Mouse (Mus musculus) small intestine, adult 2 months (tissue): ENCODE measurements around the gene Mrpl12.

Experiments
- CTCF ChIP-seq: fragments of 200-500 bp; IDR thresholded peaks from 2 replicates; pipeline ENCODE4 v1.5.1; 2012; ENCODE audit warnings: low read depth, mild to moderate bottlenecking, control low read depth, inconsistent platforms, low read length, moderate library complexity, mixed read lengths; ENCODE audit not compliant: insufficient replicate concordance, insufficient read length; ENCODE audit errors: extremely low read depth
- POLR2A ChIP-seq: fragments of 200-500 bp; IDR thresholded peaks from 2 replicates; pipeline ENCODE4 v1.6.1; 2012; ENCODE audit warnings: low read depth, mild to moderate bottlenecking, control low read depth, inconsistent platforms, low read length, moderate library complexity

- TF ChIP-seq POLR2A (no peak), CTCF (no peak)
Observed at GRCm38 (mm10) chr11:120485251-120485650, 838 bp downstream of the Mrpl12 start.
